Mouse (Mus musculus): ENCODE results near the gene Tiam1.
A peak's percentile ranks its signal among the peaks of the same experiment; 100 is the strongest.

Tiam1 gene

DNA sequence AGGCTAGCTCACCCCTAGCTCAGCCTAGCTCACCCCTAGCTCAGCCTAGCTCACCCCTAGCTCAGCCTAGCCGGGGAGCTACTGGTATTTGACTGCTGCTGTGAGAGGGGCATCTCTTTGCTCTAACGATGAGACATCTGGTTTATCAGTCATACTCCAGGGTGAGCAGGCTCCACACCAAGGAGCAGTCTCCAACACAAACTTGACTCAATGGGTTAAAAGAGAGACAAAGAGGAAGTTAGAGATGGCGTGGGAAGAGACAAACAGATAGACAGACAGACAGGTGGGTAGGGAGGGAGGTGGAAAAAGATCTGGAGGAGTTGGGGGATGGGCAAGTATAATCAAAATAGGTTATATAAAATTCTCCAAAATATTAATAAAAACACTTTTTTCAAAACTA lies 275.1 kb downstream of the Tiam1 start:
- no peak for DNase-seq

DNA sequence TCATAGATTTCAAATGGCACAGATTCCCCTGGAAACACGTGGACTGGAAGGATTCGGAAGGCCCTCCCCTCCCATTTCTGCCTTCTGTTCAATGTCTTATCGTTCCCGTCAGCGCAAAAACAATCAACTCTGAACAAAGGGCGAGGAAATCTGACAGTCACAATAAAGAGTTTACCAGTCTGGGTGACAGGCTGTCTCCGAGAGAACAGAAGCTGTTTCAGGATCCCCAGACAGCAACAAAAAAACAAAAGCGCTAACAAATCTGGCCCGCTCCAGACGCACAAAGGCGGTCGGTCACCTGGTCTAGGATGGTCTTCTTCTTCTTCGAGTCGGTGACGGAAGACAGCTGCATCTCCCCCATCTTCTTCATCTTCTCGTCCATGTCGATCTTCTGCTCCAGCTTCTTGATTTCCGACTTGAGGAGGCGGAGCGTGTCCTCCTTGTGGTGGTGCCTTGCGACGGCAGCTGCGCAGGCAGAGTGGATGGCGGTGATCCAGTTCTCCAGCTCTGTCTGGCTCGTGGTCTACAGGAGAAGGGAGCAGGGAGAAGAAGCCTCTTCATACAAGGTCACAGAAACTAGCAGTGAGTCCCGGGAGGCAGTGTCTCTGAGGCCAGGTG lies 276.2 kb downstream of the Tiam1 start:
- peak; percentile 52 for DNase-seq

DNA sequence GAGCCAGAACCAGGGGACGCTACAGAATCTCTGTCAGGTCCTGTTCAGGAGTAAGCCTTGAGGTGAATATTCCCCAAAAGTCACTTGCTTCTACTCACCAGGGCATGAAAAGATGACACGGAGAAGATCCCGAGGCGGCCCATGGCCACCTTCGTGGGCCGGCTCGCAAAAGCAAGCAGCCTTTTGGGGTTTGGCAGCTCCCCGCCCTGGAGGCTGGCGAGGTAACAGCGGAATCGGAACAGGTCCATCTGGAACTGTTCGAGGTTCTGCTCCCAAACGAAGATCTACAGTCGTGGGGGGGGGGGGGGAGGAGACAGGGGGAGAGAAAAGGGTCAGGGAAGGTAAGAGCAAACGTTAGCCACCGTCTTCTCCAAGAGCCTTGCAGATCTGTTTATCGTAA lies 278.4 kb downstream of the Tiam1 start:
- DNase-seq, result peak; percentile 78

DNA sequence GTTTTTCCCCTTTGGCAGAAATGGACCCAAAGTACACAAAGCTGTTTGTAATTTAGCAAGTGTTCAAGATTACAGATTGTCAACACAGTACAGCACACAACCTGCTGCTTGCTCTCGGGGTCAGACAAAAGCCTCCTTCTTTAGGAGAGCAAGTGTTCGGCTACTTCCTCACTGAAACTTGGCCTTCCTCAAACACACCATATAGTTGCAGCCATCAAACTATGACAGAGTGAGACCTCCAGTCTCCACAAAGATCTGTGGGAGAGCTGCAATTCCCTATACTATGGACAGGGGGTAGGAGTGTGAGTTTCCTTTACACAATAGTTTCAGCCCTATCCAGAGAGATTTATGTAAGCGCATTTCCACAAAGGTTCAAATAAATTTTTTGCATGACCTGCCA lies 278.9 kb downstream of the Tiam1 start:
- no peak for DNase-seq

DNA sequence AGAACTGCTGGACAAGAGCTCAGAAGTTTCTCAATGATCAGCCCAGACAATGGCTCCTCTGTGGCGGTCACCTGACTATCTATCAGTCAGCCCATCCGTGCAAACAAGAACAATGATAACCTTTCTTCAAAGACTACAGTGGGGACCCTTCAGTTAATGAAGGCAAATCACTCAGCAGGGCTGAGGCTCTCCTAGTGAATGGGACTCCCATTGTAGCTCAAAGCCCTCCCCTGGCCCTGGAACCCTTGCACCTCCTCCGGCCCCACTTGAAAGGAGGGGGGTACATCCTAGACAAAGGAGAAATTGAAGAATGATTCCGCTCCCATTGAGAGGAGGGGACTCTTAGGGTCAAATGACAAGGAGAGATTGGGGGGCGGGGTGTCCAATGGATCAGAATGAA lies 280.3 kb downstream of the Tiam1 start:
- no peak for DNase-seq

DNA sequence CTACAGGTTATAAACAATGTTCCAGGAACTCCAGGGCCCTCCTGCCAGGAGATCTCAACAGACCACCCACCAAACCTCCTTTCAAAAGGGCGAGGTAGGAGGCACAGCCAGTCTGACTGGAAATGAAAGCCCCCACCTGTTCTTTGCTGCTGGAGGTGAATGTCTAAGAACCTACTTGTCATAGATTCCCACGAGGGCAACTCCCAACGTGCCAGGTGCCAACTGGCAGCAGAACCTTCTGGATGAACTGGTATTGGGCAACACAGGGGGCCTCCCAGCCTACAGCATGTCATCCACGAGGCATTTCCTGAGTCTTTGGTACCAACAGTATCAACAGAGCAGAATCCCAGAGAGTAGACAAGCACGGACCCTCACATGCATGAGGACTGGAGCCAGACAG lies 282.0 kb downstream of the Tiam1 start:
- DNase-seq, result no peak

DNA sequence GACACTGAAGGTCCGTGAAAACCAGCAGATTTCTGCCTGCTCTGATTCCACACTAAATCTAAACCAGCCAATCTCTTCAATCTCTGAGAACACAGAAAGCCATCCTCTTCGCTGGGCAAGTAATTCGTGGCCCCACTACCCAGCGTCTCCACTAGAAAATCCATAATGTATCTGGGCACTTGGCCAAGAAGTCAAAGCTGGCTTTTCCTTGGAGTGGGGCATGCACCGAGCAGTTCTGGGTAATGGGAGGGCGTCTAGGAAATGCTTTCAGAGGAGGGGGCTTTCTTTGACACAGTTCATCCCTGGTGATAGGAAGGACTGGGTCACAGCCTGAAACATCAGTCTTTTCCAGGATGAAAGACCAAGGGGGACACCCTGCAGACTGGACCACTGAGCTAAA lies 282.9 kb downstream of the Tiam1 start:
- no peak for DNase-seq

DNA sequence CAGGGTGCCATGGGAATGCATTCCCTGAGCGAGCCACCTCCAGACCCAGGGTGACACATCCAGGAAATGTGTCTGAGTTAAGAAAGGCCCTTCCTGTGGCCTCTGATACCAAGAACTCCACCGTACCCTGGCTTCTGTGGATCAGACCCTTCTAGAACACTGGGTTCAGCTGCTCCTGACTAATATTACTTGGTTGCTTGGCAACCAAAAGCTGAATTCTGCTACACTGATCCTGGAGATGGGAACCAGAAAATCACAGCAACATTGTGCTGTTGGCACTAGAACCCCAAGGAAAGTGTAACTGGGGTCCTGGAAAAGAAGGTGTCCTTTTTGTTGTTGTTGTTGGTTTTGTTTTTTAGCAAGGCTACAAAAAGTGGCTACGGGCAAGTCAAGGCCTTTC lies 285.9 kb downstream of the Tiam1 start:
- no peak for DNase-seq

DNA sequence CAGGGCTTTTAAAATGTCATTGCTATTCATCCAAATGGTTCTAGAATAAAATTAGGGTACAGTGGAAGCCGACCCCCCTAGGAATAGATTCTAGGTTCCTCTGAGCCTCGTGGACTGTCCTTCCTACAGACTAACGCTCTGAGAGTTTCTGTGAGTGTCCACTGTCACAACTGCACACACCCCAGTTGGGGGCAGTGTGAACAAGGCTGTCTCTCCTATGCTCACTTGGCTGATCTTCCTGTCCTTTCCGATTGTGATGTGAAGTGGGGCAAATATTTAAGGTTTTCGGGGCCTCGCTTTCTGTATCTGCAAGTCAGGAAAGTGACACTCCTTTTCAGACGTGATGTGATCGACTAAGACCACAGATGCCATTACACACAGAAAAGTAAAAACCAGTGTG lies 288.8 kb downstream of the Tiam1 start:
- DNase-seq, result no peak

DNA sequence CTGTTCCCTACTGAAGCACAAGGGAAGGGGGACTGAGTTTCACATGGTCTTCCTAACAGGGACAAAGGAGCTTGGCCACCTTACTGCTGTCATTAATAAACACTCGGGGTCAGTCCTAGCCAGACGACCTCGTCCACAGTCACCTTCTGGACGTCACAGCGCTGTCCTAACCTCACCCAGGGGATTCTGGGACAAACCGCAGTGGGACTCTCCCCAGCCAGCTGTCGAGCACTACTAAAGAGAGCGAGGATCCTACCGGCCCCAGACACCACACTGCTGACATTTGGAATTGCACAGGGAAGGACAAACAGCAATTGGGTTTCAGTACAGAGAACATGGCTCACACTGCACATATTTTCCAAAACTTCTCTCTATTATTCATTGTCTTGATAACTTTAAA lies 292.2 kb downstream of the Tiam1 start:
- DNase-seq, result no peak

DNA sequence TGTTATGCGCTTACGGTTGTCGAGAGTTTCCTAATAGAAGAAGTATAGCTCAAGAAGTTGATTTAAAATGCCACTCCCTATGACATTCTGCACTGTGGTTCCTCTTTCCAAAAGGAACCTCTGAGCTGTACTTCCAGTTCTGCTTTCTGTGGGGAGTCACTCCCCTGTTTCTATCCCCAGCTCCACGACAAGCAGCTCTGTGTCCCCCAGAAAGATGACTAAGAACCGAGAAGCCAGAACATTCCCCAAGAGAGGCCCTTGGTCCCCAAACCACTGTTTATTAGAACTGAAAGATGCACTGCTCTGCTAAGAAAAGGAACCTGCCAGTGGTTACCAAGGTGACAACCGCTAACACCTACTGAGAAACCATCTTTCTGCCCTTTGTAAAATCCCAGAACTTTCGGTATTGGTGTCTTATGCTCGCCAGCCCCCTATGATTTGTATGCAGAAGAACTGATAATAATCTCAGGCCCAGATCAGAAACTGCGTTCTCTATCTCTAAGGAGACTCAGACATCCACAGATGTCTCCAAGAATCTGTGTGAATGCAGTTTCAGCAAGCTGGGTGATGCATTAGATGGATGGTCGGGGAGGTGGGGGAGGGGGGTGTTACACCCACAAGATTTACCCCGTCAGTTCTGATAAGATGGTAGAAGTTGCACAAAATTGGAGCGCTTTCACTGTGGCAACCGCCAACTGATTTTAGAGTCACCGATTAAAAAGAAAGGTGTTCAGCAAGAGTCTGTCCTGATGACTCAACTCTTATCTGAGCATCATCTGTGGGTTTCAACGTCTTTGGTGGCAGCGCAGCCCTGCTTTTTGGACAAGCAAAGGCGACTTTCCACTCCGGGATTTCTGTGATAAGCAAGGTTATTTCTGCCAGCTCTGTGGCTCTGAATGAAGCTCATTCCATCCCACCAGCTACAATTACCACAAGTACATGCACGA lies 294.6 kb downstream of the Tiam1 start:
- no peak for DNase-seq

DNA sequence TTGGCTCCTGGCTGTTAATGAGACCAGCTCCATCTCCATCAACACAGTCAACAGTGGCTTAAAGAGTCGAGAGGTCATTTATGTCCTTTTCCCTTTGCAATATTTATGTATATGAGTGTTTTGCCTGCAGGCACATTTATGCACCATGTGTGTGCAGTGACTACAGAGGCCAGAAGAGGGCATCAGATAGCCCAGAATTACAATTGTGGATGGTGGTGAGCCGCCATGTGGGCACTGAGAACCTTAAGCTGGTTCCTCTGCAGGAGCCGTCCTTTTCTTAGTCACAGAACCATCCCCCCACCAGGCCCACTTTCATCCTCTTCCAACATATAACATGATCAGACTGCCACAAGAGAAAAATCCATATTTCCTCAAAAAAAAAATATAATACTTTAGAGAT lies 295.4 kb downstream of the Tiam1 start:
- DNase-seq, result no peak

DNA sequence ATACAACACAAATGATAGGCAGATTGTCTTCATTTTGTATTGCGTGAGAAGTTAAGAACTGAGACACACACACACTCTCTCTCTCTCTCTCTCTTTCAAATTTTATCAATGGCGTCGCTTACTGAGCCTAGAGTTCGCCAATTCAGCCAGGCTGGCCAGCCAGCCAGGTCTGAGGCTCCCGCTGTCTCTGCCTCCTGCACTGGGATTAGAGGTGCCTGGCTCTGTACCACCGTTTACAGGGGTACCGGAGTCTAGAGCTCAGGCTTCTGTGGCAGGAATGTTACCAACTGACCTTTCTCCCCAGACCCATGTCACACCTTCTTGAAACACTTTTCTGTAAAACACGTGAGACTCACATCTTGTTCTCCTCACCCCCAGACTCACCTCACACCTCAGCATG lies 298.1 kb downstream of the Tiam1 start:
- peak; percentile 63 for DNase-seq

DNA sequence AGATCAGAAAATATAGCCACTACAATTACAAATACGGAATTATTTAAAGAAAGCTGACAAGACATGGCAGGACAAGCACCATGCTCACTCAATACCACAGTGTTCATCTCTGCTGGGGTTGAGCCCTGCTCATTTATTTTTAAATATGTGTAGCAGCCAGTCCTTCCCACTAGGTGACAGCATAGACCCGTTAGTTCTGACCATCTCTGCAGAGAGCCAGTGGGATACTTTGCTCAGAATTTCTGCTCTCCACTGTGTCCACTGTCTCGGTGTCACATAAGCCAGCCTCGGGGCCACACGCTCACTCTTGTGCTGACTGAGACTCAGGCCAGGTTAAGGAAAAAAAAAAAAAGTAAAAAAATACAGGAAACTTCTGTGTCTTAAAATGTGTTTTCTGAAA lies 299.0 kb downstream of the Tiam1 start:
- DNase-seq, result peak; percentile 77

DNA sequence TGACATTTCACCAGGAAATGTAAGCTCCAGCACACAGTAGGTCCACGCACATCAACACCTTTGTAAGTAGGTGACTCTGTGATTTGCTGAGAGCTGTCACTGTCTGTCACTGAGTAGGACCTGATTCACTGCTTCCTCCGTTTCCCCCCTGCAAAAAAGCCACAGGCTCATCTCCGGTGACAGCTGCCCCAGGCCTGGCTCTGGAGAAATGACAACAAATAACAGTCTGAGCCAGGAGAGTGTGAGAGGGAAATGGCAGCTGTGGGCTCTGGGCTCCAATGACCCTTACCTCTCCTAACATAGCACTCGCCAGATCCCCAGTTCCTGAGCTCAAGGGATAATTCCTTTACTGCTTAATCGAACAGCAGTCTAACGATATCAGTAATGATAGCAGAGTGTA lies 301.7 kb downstream of the Tiam1 start:
- peak; percentile 43 for DNase-seq

DNA sequence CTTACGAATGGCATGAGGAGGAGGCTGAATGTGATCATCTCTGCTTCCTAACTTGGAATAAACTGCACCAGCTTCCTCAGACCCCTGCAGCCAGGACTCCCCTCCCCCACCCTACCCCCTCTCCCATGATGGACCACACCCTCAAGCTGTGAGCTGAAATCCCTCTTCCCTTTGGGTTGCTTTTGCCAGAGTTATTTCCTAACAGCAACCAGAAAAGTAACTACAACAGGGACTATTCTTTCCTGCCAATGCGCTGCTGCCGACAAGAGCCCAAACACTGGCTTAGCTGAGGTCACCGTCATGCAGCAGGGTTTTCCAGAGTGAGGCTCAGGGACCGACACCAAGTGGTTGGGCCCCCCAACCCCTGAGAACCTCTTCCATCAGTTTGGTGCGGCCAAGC lies 303.2 kb downstream of the Tiam1 start:
- no peak for DNase-seq

DNA sequence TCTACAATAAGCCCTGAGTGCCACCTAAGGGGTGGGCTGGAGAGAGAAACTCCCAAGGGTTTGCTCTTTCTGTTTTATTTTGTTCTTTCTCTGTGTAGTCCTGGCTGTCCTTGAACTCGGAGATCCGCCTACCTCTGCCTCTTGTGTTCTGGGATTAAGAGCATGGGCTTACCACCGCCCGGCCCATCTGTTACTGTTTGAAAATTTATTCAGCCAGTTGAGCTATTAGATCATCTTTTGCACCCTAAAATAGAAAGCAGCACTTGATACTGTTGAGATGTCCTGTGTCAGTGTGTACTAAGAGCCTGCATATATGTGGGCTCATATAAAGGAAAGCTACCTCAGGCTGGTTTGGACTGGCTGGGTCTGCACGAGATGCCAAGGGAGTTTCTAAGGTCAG lies 303.7 kb downstream of the Tiam1 start:
- peak; percentile 38 for DNase-seq

DNA sequence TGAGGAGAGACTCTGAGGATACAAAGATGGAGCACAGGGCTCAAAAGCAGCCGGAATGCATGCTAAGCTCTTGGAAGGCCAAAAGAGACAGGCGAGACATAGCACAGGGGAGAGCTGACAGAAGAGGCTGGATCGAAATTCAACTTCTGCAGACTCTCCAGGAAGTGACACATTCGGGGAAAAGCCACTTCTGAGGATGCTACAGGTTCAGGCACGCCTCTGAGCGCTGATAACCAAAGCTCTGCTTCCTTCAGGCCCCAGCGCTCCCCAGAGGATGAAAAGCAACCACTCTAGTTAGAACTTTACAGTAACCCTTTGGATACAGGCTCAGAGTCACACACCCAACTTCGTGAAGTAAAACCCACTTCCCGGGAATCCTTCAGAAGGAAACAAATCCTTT lies 306.5 kb downstream of the Tiam1 start:
- no peak for DNase-seq

DNA sequence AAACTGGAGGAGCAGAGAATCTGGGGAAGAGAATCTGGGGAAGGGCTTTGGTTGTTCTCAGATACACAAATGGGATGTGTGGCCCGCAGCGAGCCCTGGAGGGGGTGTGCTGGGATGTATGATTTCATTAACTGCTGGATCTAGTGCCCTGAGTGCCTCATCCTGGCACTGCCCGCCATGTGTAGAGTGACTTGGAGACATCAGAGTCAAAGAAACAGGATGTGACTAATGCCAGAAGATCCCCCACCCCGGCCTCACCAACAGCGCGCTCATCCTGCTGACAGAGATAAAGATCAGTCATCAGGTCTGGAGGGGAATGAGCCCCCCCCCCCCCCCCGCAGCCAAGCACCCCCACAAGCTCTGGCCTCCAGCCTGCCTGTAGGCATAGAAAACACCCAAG lies 308.0 kb downstream of the Tiam1 start:
- DNase-seq, result no peak

DNA sequence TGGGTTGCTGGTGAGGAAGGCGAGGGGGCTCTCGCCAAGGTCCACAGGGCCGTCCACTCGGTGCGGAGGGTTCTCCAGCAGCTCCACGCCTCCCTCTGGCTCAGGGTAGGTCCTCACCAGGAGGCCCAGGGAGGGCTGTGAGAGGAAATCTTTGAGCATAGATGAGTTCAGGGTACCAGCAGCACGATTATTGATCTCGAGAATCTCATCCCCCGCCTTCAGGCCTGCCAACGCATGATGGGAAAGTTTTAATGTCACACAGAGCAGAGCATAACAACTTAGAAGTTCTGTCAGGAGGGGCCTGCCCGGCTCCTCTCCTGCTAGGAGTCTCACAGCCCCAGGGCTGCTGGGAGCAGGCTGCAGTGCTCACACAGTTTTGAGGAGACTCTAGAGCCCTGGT lies 310.6 kb downstream of the Tiam1 start:
- DNase-seq, result no peak

DNA sequence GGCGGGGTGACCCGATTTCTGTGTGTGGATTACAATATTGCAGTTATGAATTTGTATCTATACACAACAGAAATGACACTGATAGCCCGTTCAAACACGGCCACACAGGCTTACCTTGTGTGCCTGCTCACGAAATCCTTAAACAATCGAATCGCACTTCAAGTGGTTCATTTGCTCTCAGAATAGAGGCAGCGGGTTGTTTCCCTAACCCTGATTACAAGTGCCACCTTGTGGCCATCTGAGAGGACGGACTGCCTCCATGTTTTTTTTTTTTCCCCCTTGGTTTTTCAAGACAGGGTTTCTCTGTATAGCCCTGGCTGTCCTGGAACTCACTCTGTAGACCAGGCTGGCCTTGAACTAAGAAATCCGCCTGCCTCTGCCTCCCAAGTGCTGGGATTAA lies 312.4 kb downstream of the Tiam1 start:
- peak; percentile 57 for DNase-seq

DNA sequence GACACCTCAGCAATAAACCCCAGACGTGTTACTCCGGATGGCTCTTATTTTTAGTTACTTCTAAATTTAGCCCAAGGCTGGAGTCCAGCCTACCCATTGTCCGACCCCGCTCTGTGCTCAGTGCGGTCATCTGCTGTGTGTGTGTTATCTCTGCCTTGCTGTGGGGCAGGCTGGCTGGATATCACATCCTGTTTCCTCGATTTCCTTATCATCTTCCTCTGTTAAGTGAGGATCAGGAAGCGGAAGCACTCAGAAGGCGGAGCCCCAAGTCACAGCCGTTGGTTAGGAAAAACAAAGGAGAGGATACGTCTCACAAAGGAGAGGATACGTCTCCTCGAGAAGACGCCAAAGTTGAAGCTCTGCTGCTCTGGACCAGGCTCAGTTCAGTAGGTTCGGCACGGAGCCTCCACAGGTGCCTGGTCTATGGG lies 313.3 kb downstream of the Tiam1 start:
- DNase-seq, result no peak

DNA sequence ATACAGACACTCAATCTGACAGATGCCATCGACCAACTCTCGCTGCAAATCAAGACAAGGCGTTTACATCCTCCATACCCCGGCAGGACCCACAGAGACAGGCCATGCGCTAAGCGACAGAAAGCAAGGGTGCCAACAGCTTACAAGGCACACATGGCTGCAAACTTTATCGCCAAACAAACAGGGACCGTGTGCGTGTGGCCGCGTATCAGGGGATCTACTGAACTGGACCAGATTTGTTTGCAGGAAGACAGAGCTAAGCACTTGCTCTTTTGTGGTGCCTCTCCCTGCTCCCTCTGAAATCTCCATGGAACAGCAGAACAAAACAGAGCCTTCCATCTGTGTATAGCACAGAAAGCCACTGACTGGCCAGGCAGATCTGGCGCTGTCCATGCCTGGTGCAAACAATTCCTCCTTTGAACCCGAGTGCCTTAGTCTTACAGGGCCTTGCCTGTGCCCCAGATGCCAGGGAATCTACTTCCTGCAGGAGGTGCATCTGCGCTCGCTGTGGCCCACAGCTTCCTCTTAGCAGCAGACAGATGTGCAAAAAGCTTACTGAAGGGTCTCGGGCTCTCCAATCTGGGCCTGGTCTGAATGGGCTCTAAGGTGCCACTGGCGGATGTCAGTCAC lies 316.0 kb downstream of the Tiam1 start:
- DNase-seq, result no peak

DNA sequence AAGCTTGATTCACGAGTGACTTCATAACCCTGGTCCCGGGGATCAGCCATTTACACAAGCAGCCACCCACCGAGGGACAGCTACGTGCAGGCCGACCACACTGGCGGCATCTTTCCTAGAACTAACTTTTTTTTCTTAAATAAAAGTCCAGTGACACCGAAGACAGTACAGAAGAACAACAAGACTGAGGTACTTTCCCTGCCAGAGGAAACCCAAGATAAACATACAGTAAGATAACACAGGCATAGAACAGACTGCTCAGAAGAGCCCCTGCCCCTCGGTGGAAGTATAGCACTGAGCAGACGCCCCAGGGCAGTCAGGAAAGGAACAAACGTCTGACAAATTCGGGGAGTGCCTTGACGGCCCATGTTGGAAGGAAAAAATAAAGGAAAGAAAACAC lies 317.7 kb downstream of the Tiam1 start:
- no peak for DNase-seq

All from cerebellum, adult 9-11 months (tissue).